Mouse (Mus musculus): ENCODE data around the gene Sgms2. TPM values are rescaled to one million over a fixed set of nuclear protein-coding genes. Genes with fewer than 3 reads are reported as not detected.

Gene Sgms2
- total RNA-seq, 2 experiments from 2014 or later = 2.1 to 3.5 TPM

GRCm38 (mm10) chr3:131485388-131485787 lies 5.8 kb downstream of the Sgms2 start:
- DNase-seq = no peak

DNA sequence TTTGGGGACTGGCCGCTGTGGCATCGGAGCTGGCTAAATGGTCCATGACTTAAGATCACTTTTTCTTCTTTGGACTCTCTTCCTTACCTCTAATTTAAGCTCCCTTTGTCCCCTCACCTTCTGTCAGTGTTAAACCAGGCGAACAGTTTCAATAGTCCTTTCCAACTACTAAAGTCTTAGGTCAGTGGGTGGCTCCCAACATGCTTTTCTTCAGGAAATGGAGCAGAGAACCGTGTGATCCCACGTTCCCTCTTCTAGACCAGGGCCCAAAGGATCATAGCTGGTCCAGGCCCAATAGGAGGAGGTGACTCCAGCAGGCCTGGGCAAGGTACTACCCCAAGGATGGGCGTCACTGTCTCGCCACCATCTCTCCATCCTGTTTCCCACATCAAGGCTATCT lies 7.6 kb downstream of the Sgms2 start:
- no peak for DNase-seq

DNA sequence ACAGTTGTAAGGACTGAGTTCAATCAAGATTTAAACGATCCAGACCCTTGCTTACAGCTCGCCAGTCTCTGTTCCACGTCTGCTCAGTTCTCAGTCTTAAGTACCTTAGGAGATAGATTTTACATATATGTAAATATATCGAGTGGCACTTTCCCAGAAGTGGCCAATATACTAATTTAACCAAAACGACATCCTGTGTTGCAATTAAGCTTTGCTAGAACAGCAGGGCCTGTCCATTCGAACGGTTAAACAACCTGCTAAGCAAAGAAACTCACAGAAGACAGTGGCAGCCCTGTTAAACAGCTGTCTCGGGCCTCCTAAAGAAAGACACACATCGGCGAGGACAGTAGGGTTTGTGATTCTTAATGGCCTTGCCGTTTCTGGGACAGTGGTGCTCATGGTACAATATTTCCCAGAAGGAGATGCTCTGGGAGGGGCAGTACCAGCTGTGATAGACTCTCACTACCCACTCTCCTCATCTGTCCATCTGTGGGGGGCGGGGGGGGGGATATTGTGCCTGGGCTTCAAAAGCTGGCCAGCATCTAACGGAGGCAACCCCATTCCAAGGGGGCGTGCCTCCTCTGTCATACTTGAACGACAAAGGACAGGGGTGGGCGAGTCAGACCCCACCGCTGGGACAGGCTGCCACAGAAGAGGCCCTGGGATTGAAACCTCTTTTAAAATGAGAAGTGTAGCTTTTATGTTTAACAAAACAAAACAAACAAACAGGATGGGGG lies 9.1 kb downstream of the Sgms2 start:
- no peak for DNase-seq

DNA sequence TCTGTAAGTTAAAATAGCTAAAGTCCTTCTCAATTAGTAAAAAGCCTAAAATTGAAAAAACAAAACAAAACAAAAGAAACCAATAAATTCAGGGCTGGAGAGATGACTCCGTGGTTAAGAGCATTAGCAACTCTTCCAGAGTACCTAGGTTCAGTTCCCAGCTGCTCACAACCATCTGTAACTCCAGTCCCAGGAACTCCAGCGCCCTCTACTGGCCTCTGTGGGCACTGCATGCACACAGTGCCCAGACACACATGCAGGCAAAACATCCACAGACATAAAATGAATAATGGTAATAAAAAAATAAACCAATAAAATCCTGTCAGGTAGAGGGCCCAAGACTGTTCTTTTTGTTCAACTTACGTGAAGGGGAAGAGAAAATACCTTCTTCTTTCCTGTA lies 10.6 kb downstream of the Sgms2 start:
- no peak for DNase-seq

DNA sequence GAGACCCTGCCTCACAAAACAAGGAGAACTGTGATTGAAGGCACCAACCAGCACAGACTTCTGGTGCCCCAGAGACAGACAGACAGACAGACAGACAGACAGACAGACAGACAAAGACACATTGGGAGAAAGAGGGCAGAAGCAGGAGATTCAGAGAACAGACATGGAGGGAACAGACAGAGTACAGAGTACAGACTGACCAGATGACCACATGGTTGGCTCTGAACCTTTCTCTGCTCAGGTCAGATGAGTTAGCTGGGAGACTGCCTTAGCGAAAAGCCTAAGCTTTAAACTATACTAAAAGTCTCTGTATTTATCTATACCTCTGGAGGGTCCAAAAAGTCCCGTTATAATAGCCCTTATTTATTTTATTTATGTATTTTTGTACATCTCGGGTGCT lies 11.8 kb downstream of the Sgms2 start:
- DNase-seq = no peak

GRCm38 (mm10) chr3:131476002-131476401 lies 15.2 kb downstream of the Sgms2 start:
- no peak for DNase-seq

DNA sequence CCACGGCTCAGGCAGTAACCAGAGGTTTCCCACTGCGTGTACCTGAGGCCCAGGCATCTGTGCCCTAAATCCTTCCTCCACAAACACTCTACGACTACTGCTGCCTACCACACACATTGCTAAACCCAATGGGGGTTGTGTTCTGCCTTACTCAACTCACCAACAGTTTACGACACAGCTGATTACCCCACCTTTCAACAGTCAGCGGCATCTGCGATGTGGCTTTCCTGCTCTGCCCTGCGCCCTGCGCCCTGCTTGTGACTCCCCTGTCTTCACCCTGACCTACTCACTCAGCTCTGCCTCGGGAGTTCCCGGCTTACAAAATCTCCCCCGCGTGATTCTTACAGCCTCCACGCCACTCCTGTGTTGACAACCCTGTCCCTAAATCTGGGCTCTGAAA lies 16.7 kb downstream of the Sgms2 start:
- no peak for DNase-seq

- DNase-seq = no peak
Observed at GRCm38 (mm10) chr3:131473496-131473895, 17.7 kb downstream of the Sgms2 start.

DNA sequence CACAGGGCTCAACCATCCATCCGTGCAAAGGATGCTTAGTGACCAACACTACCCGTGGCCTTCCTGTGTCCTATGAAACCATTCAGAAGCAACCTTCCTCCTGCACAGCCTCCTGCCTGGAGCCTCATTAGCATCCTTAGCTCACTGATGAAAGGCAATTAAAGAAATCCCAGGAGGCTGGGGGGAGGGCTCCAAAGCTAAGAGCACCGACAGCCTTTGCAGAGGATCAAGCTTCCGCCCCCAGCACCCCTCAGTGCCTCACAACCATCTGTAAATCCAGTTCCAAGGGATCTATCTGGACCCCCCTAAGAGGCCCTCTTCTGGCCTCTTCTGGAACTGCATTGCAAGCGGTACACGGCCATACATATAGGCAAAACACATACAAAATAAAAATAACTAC lies 19.4 kb downstream of the Sgms2 start:
- no peak for DNase-seq

- DNase-seq = no peak
Observed at GRCm38 (mm10) chr3:131471435-131471834, 19.8 kb downstream of the Sgms2 start.

- peak in 1 of 2 experiments; percentile 6 for DNase-seq
Observed at GRCm38 (mm10) chr3:131470837-131471236, 20.4 kb downstream of the Sgms2 start.

DNA sequence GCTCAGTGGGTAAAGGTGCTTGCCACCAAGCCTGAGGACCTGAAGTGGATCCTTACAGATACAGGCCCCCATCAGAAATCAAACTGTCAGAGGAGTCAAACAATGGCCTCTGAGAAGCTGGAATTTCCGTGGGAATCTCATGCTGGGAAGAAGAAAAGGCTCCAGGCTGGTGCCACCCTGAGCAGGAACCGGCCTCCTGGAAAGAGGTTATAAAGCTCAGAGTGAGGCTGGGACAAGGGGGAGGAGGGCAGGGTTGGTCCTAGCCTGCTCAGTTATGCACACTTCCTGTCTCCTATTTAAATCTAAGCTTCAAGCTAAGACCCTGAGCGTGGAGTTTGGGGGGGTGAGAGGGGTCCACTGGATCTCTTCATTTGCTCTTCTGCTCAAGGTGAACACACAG lies 21.6 kb downstream of the Sgms2 start:
- DNase-seq = no peak

- no peak for DNase-seq
Observed at GRCm38 (mm10) chr3:131466371-131466770, 24.8 kb downstream of the Sgms2 start.

- DNase-seq = no peak
Observed at GRCm38 (mm10) chr3:131465536-131466260, 25.5 kb downstream of the Sgms2 start.

DNA sequence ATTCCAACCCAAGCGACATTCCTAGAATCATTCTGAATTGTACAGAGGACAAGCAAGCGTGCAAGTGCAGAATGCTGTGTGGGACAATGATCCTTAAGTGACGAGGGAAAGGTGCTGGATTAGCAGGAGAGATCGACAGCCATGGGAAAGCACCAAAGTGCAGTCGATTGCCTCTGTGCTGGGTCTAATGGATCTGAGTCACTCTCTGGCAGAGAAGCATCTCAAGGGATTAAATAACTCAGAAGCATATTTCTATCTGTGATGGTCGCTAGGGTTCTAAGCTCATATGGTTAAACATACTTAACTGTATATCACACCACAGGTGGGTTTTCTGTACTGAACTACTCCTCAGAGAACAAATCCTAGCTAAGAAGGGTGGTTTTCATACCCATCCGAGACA lies 118.2 kb downstream of the Sgms2 start:
- DNase-seq = no peak

DNA sequence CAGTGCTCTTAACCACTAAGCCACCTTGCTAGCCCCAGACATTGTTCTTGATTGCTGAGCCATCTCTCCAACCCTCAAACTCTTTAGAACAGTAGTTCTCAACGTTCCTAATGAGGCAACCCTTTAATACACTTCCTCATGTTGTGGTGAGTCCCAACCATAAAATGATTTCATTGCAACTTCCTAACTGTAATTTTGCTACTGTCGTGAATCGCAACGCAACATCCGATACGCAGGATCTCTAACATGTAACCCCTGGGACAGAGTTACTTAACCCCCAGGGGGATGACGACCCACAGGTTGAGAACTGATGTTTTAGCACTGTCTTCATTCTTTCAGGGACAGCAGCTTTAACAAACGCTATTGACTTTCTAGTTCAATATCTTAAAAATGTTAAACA lies 122.5 kb downstream of the Sgms2 start:
- DNase-seq = no peak

DNA sequence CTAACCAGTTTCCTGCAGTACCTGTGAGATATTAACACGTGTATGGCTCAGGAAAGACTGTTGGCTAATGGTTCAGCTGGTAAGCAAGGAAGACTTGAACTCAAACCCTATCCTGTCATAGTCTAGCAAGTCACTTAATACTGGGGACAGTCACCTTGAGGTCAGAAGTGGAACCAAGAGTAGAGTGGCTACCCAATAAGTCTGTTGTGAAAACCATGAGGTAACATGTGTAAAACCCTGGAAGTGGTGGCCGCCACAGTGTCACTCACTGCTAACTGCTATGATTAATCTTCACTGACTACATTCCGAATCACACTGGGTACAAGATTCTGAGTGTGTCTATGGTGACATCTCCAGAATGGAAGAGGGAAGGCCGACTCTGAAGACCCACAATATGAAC lies 123.8 kb downstream of the Sgms2 start:
- DNase-seq = no peak

DNA sequence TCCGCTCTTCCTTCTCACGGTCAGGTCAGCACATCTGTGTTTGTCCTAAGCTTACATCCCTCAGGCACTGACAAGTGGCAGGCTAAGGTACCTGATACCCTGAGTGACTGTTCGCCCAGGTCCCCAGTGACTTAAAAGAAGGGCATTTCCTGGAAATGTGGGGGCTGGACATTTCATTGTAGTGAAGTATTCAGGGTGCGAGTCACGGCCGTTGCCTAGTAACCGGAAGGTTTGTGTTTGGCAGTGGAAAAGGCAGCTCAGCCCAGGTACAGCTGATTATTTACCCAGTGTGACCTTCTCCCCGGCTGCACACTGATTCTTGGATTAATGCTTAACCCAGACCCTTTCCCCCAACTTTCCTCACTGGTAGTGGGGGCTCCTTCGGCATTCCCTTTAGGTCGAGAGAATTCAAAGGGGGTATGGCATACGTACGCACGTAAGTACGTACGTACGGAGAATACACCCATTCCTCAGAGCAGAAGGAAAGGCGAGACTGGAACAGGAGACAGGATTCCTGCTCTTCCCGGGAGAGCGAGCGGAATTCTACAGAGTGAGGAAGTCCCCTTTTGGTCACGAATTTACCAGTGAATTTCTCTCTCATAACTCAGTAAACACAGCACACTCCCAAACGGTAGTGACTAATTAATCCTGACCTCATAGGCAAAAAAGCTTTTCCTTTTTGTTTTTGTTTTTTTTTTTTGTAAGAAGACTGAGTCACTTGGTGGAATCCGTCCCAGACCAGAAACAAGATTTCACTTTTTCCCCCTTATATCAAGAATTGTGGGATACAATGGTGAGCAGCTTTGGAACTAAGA lies 126.4 kb downstream of the Sgms2 start:
- DNase-seq = no peak

DNA sequence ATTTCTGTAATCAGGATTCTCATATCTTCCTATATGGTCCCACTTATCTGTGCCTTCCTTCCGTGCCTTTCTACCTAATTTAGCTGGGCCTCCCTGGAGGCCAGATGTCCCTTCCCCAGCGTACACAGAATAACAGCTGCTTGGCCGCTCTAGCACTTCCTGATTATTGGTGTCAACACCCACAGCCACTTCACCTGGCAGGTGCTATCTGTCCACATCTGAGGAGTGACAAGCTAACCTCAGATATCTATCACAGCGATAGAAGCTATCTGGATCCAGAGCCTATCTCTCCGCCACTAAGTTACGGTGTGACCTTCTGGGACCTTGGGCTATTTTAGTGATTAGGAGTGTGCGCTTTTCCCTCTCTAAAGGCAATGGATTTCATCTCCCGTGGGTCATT lies 127.0 kb downstream of the Sgms2 start:
- no peak for DNase-seq

- no peak for DNase-seq
Observed at GRCm38 (mm10) chr3:131363602-131364001, 127.6 kb downstream of the Sgms2 start.

DNA sequence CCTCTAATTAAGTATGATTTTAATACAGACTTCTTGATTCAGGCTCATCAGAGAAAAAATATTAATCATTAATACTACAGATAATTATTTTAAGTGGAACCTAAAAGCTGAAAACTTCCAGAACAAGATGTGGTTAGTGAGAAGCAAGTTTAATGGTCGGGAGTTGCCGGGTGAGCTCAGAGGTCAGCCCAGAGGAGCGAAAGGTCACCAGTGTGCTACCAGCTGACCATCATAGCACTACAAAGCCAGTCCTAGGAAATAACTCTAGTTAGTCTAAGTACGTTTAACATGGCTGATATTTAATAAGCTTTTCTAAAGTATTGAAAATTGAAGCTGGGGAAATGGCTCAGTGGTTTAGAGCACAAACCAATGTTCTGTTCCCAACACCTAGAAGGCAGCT lies 129.3 kb downstream of the Sgms2 start:
- no peak for DNase-seq

DNA sequence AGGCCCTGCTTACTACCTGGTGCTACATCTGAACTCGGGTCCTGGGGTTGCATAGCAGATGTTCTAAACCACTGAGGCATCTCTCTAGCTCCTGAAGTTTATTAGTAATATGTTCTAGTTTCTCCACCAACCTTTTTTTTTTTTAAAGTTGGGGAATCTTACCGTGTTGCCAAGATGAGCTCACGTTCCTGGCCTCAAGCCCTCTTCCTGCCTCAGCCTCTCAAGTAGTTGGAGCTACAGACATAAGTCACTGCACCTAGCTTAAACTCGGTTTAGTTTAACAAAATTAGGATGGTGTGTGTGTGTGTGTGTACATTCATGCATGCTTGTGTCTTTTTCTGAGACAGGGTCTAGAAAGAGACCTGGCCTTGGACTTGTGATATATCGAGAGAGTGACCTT lies 132.2 kb downstream of the Sgms2 start:
- no peak for DNase-seq

GRCm38 (mm10) chr3:131358205-131358604 lies 133.0 kb downstream of the Sgms2 start:
- DNase-seq = no peak

Data from layer of hippocampus, postnatal 36 days (tissue).